Mouse (Mus musculus) bone marrow, adult 2 months (tissue): ENCODE measurements around the gene Colca2. TPM values are rescaled to one million over a fixed set of nuclear protein-coding genes. Genes with fewer than 3 reads are reported as not detected.

Source experiments
- H3K27ac ChIP-seq: fragments of 200-500 bp; 2 replicates; pipeline ENCODE4 v1.5.1; 2012; ENCODE audit warnings: low read depth, mild to moderate bottlenecking, control low read depth, inconsistent platforms, low read length; ENCODE audit not compliant: control insufficient read depth, poor library complexity, insufficient read depth
- H3K4me1 ChIP-seq: fragments of 200-500 bp; 2 replicates; pipeline ENCODE4 v1.6.1; 2011; ENCODE audit warnings: low read length; ENCODE audit not compliant: control insufficient read depth, insufficient read depth
- H3K4me3 ChIP-seq: fragments of 200-500 bp; replicated peaks from 2 replicates; pipeline ENCODE3; 2011; ENCODE audit warnings: mild to moderate bottlenecking, low read depth, low read length, control low read depth; ENCODE audit not compliant: control insufficient read depth
- CTCF ChIP-seq: fragments of 200-500 bp; IDR thresholded peaks from 2 replicates; pipeline ENCODE4 v1.5.1; 2011; ENCODE audit warnings: low read length, control low read depth; ENCODE audit not compliant: control insufficient read depth, insufficient read depth
- POLR2A ChIP-seq: fragments of 200-500 bp; IDR thresholded peaks from 2 replicates; pipeline ENCODE4 v1.6.1; 2011; ENCODE audit warnings: low read depth, mild to moderate bottlenecking, control low read depth, low read length, borderline replicate concordance; ENCODE audit not compliant: control insufficient read depth
- WGBS: fragments of 180-500 bp; shearing (Covaris S2); methylation state at CpG from one replicate; pipeline ENCODE4 v1.1.7; 2018; 5-methylcytosine and 5-hydroxymethylcytosine counted together
- polyA plus RNA-seq: library from polyadenylated mRNA; stranded (reverse); fragments of >200 nt; gene quantifications from 2 replicates; pipeline ENCODE4 v1.2.4, GENCODE M21; 2011; ENCODE audit warnings: low replicate concordance; ENCODE audit not compliant: missing spikeins, insufficient read depth, insufficient read length

Gene Colca2
- polyA plus RNA-seq, 1 experiment, result not detected

GRCm38 (mm10) chr9:51315402-51316063 is 37.2 kb upstream of the Colca2 start:
- no peak overlapping the region for H3K4me3 ChIP-seq
- TF ChIP-seq CTCF, result no peak
- TF ChIP-seq POLR2A, result no peak
- WGBS, result 13% methylated on average over 6 of the region's 6 CpGs
- H3K27ac ChIP-seq, result no peak overlapping the region
- H3K4me1 ChIP-seq, result no peaks in the 10 kb centered on the region

GRCm38 (mm10) chr9:51312554-51313317 is 34.4 kb upstream of the Colca2 start:
- Histone ChIP-seq H3K4me1 (no peaks in the 10 kb centered on the region), H3K27ac (no peak overlapping the region), H3K4me3 (no peak overlapping the region)
- no peak for TF ChIP-seq POLR2A
- 65% methylated on average over 18 of the region's 18 CpGs for WGBS

- WGBS, result 47% methylated on average over 7 of the region's 7 CpGs
- Histone ChIP-seq H3K27ac (no peak overlapping the region), H3K4me3 (no peak overlapping the region), H3K4me1 (no peaks in the 10 kb centered on the region)
- TF ChIP-seq CTCF, result no peak
- TF ChIP-seq POLR2A, result no peak
These were observed 32.1 kb upstream of the Colca2 start for GRCm38 (mm10) chr9:51310515-51310914.

GRCm38 (mm10) chr9:51306351-51306750 is 28.0 kb upstream of the Colca2 start:
- Histone ChIP-seq H3K4me3 (no peak overlapping the region), H3K4me1 (no peaks in the 10 kb centered on the region), H3K27ac (no peak overlapping the region)
- TF ChIP-seq POLR2A (no peak), CTCF (no peak)
- 79% methylated on average over 3 of the region's 3 CpGs for WGBS

- WGBS, result 79% methylated on average over 3 of the region's 3 CpGs
- Histone ChIP-seq H3K4me1 (no peaks in the 10 kb centered on the region), H3K4me3 (no peak overlapping the region), H3K27ac (no peak overlapping the region)
- no peak for TF ChIP-seq CTCF
- no peak for TF ChIP-seq POLR2A
These were observed 26.8 kb upstream of the Colca2 start for GRCm38 (mm10) chr9:51305146-51305545.

- H3K4me1 ChIP-seq, result no peaks in the 10 kb centered on the region
- no peak overlapping the region for H3K4me3 ChIP-seq
- no peak overlapping the region for H3K27ac ChIP-seq
- TF ChIP-seq POLR2A, result no peak
- TF ChIP-seq CTCF, result no peak
- WGBS, result 51% methylated on average over 5 of the region's 5 CpGs
These were observed 25.6 kb upstream of the Colca2 start for GRCm38 (mm10) chr9:51303980-51304379.

- TF ChIP-seq POLR2A, result no peak
- TF ChIP-seq CTCF, result no peak
- WGBS, result 82% methylated on average over 8 of the region's 8 CpGs
- Histone ChIP-seq H3K27ac (no peak overlapping the region), H3K4me1 (no peaks in the 10 kb centered on the region), H3K4me3 (no peak overlapping the region)
These were observed 15.2 kb upstream of the Colca2 start for GRCm38 (mm10) chr9:51293541-51293940.

- no peaks in the 10 kb centered on the region for H3K4me1 ChIP-seq
- WGBS, result 28% methylated on average over 4 of the region's 4 CpGs
- TF ChIP-seq POLR2A (no peak), CTCF (peak; percentile 48; the same call in 1 of the 2 replicates)
These were observed 14.3 kb upstream of the Colca2 start for GRCm38 (mm10) chr9:51292674-51293073.

GRCm38 (mm10) chr9:51290980-51291379 is 12.6 kb upstream of the Colca2 start:
- no peak overlapping the region for H3K27ac ChIP-seq
- H3K4me3 ChIP-seq, result no peak overlapping the region
- no peak for TF ChIP-seq CTCF
- TF ChIP-seq POLR2A, result no peak
- WGBS, result 52% methylated on average over 4 of the region's 4 CpGs
- H3K4me1 ChIP-seq, result no peaks in the 10 kb centered on the region

More at GRCm38 (mm10) chr9:51292674-51293073, 14.3 kb upstream of the Colca2 start:
- Histone ChIP-seq H3K4me3 (no peak overlapping the region), H3K27ac (no peak overlapping the region)
